Comparison of ENCODE assay signal across 15 mouse cellular contexts in the genomic region with DNA sequence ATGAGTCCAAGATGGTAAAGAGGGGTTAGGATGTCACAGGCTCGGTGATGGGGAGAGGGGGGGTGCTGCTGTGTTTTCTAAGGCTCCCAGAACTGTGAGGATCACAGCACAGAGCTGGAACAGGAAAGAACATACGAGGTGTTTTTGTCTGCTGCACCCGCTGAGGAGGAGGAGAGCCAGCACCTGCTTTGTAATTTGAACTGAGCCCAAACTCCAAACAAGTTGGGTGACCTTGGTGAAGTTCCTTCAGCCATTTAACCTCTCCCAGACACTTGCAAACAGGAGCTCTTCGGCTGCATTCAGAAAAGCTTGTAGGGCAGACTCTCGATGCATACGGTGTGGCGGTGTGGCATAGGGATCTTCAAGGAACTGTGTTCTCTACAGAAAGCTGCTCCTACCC. TPM values are rescaled to one million over a fixed set of nuclear protein-coding genes. Genes with fewer than 3 reads are reported as not detected.
DNase-seq lines count a peak whose midpoint lies in the region; ATAC-seq and TF ChIP-seq lines count a peak whose summit lies in the region.
"Had no signal": no experiment of that assay in that cellular context is flagged by ENCODE, and none has a peak within 500 bp of the region (broad histone marks: within the 10 kb centered on the region; RNA-seq: fewer than 3 reads in every experiment).

No protein-coding gene starts in this region.

- H3K4me1 ChIP-seq in ES-E14 (ENCODE audit: control insufficient read depth in 2 of 2, insufficient read depth in 2 of 2, low read length in 2 of 2, poor library complexity in 1 of 2), result peaks cover 6 to 7% of the 10 kb centered on the region in 2 experiments; a peak in 3 of 4 replicates
- H3K4me1 ChIP-seq in brown adipose tissue, adult 24 weeks (ENCODE audit: control insufficient read depth, insufficient read depth, insufficient read length, low read length), result peaks cover 4% of the 10 kb centered on the region
- peaks cover 19% of the 10 kb centered on the region for H3K4me1 ChIP-seq in liver, embryonic 16.5 days (ENCODE audit: control insufficient read depth, low read depth, low read length)

- DNase-seq in kidney, adult 11 months, result peak; percentile 64
- no peak for DNase-seq in kidney, postnatal 4 days
- no peak for DNase-seq in ES-E14 (ENCODE audit: low read depth, low spot score)
- no peak for DNase-seq in frontal cortex, postnatal 36 days (ENCODE audit: low spot score in 2 of 2)
- DNase-seq: cerebellum, adult 8-10 months; left cerebral cortex, postnatal 4 days; lung, postnatal 10 days had no signal

- no peak overlapping the region for H3K4me3 ChIP-seq in ES-E14 (ENCODE audit: insufficient read depth in 1 of 2, low read depth in 1 of 2, low read length in 2 of 2, poor library complexity in 1 of 2, severe bottlenecking in 1 of 2)
- no peak overlapping the region for H3K4me3 ChIP-seq in brown adipose tissue, adult 24 weeks (ENCODE audit: insufficient read depth, low read depth, low read length)
- no peak overlapping the region for H3K4me3 ChIP-seq in liver, embryonic 16.5 days (ENCODE audit: low read depth, low read length)

- in situ Hi-C loops in ES-E14 (cut with MboI; ENCODE audit: low sequenced_read_pairs in 2 of 2, unreplicated experiment in 2 of 2), result no loop called here

- no peaks in the 10 kb centered on the region for H3K27me3 ChIP-seq in liver, embryonic 16.5 days (ENCODE audit: control insufficient read depth, insufficient read depth, low read depth, low read length)

- H3K4me2 ChIP-seq in liver, embryonic 16.5 days (ENCODE audit: low read depth, low read length), result no peak overlapping the region
- H3K4me2 ChIP-seq: midbrain, embryonic 11.5 days had no signal

- H3K36me3 ChIP-seq in ES-E14 (ENCODE audit: control insufficient read depth, insufficient read depth, low read length, poor library complexity, severe bottlenecking), result no peaks in the 10 kb centered on the region
- H3K36me3 ChIP-seq in liver, embryonic 16.5 days (ENCODE audit: control insufficient read depth, insufficient read depth), result no peaks in the 10 kb centered on the region

- ATAC-seq in liver, embryonic 16.5 days (ENCODE audit: low read depth), result no peak
- no peak for ATAC-seq in CD4-positive, CD25-positive, alpha-beta regulatory T cell, adult 4 months
- ATAC-seq: intestine, embryonic 16.5 days had no signal

- peak overlapping the region; percentile 44; the same call in 1 of the 2 replicates for H3K9ac ChIP-seq in ES-E14 (ENCODE audit: insufficient read depth, low read depth, low read length, poor library complexity, severe bottlenecking)
- no peak overlapping the region for H3K9ac ChIP-seq in liver, embryonic 16.5 days (ENCODE audit: low read depth, low read length)

- 73% methylated on average over 7 of the region's 7 CpGs for WGBS in liver, embryonic 16.5 days (ENCODE audit: insufficient replicate concordance)

- H3K27ac ChIP-seq in ES-E14 (ENCODE audit: insufficient read depth, low read depth, low read length, poor library complexity, severe bottlenecking), result peak overlapping the region; percentile 16
- peak overlapping the region; percentile 48 for H3K27ac ChIP-seq in brown adipose tissue, adult 24 weeks (replicated peaks; ENCODE audit: low read depth, low read length)
- H3K27ac ChIP-seq in liver, embryonic 16.5 days (ENCODE audit: low read length), result 0 out of 2 replicates have a peak overlapping the region, but pooled peaks have one; percentile 45

- no peaks in the 10 kb centered on the region for H3K9me3 ChIP-seq in ES-E14 (ENCODE audit: control insufficient read depth, insufficient read depth, low read depth, low read length)
- no peaks in the 10 kb centered on the region for H3K9me3 ChIP-seq in liver, embryonic 16.5 days (replicated peaks; ENCODE audit: control insufficient read depth, low read length)

TF ChIP-seq in ES-E14, 5 proteins besides CTCF, POLR2A, EP300 and RAD21:
- TF ChIP-seq CHD2 (IDR thresholded peaks at IDR 0.05; ENCODE audit: low read depth, low read length), result no peak
- no peak for TF ChIP-seq ZNF384 (IDR thresholded peaks at IDR 0.05; ENCODE audit: low read depth, low read length)
TF ChIP-seq in ES-E14: peak in this region for 0.

RNA-seq across cellular contexts. Expression of gene 4930415O20Rik, which starts 14.6 kb away (rescaled TPM):
- not detected in 2 replicates for total RNA-seq in ES-E14 (2012; rRNA removed)
- 5.1 and 14.0 TPM in 2 replicates for polyA plus RNA-seq in brown adipose tissue, adult 24 weeks (2012; ENCODE audit: insufficient read depth, insufficient read length, missing spikeins)
- polyA plus RNA-seq in liver, embryonic 16.5 days (2015; fragmentation: Nextera tagmentation; extraction: Ambion mirVana), result not detected in 2 replicates
- polyA plus RNA-seq in CD4-positive, CD25-positive, alpha-beta regulatory T cell, adult 4 months (2017; shearing (Covaris generic)), result not detected
- total RNA-seq: CH12.LX; hematopoietic stem cell, adult 5-6 weeks; layer of hippocampus, postnatal 14 days; left cerebral cortex, postnatal 4 days had no signal

RNA-seq across cellular contexts. Expression of gene Ccnt1, which starts 14.7 kb away (rescaled TPM):
- 53.1 and 59.1 TPM in 2 replicates for total RNA-seq in ES-E14 (2012; rRNA removed)
- polyA plus RNA-seq in brown adipose tissue, adult 24 weeks (2012; ENCODE audit: insufficient read depth, insufficient read length, missing spikeins), result 16.4 and 18.1 TPM in 2 replicates
- polyA plus RNA-seq in liver, embryonic 16.5 days (2015; fragmentation: Nextera tagmentation; extraction: Ambion mirVana), result 24.3 and 25.9 TPM in 2 replicates
- 100 to 1,000 TPM; 103 to 104 TPM for polyA plus RNA-seq in CD4-positive, CD25-positive, alpha-beta regulatory T cell, adult 4 months (2017; shearing (Covaris generic))

RNA-seq across cellular contexts. Expression of gene Adcy6, which starts 24.5 kb away (rescaled TPM):
- 9.0 and 15.3 TPM in 2 replicates for total RNA-seq in ES-E14 (2012; rRNA removed)
- 37.3 and 42.5 TPM in 2 replicates for polyA plus RNA-seq in brown adipose tissue, adult 24 weeks (2012; ENCODE audit: insufficient read depth, insufficient read length, missing spikeins)
- polyA plus RNA-seq in liver, embryonic 16.5 days (2015; fragmentation: Nextera tagmentation; extraction: Ambion mirVana), result 6.1 and 8.3 TPM in 2 replicates
- polyA plus RNA-seq in CD4-positive, CD25-positive, alpha-beta regulatory T cell, adult 4 months (2017; shearing (Covaris generic)), result 1 to 10 TPM; 1.1 to 1.5 TPM

RNA-seq across cellular contexts. Expression of gene Cacnb3, which starts 45.2 kb away (rescaled TPM):
- 27.3 and 32.0 TPM in 2 replicates for total RNA-seq in ES-E14 (2012; rRNA removed)
- 0.46 and 0.95 TPM in 2 replicates for polyA plus RNA-seq in brown adipose tissue, adult 24 weeks (2012; ENCODE audit: insufficient read depth, insufficient read length, missing spikeins)
- 0.55 and 0.84 TPM in 2 replicates for polyA plus RNA-seq in liver, embryonic 16.5 days (2015; fragmentation: Nextera tagmentation; extraction: Ambion mirVana)
- polyA plus RNA-seq in CD4-positive, CD25-positive, alpha-beta regulatory T cell, adult 4 months (2017; shearing (Covaris generic)), result not detected
- total RNA-seq: hematopoietic stem cell, adult 5-6 weeks had no signal

RNA-seq across cellular contexts. Expression of gene Kansl2, which starts 51.4 kb away (rescaled TPM):
- total RNA-seq in ES-E14 (2012; rRNA removed), result 95.0 and 111 TPM in 2 replicates
- 33.1 and 38.0 TPM in 2 replicates for polyA plus RNA-seq in brown adipose tissue, adult 24 weeks (2012; ENCODE audit: insufficient read depth, insufficient read length, missing spikeins)
- polyA plus RNA-seq in liver, embryonic 16.5 days (2015; fragmentation: Nextera tagmentation; extraction: Ambion mirVana), result 28.3 and 28.5 TPM in 2 replicates
- polyA plus RNA-seq in CD4-positive, CD25-positive, alpha-beta regulatory T cell, adult 4 months (2017; shearing (Covaris generic)), result 10 to 100 TPM; 27.2 to 36.2 TPM
